Mouse (Mus musculus) layer of hippocampus, postnatal 10 days (tissue): ENCODE results near the gene Myh9. TPM values are rescaled to one million over a fixed set of nuclear protein-coding genes. Genes with fewer than 3 reads are reported as not detected.

ENCODE experiments used
- DNase-seq, 2 experiments: peaks; one replicate each; pipeline ENCODE4 v3.0.0; 2021; ENCODE audit warnings: low spot score in 2 of 2
- total RNA-seq, 2 experiments: library from RNA; stranded (reverse); gene quantifications; 2 replicates each; pipeline ENCODE4 v1.2.3; 2021

Myh9 gene
- total RNA-seq, 2 experiments from 2014 or later: 65.2 to 75.2 TPM

DNA sequence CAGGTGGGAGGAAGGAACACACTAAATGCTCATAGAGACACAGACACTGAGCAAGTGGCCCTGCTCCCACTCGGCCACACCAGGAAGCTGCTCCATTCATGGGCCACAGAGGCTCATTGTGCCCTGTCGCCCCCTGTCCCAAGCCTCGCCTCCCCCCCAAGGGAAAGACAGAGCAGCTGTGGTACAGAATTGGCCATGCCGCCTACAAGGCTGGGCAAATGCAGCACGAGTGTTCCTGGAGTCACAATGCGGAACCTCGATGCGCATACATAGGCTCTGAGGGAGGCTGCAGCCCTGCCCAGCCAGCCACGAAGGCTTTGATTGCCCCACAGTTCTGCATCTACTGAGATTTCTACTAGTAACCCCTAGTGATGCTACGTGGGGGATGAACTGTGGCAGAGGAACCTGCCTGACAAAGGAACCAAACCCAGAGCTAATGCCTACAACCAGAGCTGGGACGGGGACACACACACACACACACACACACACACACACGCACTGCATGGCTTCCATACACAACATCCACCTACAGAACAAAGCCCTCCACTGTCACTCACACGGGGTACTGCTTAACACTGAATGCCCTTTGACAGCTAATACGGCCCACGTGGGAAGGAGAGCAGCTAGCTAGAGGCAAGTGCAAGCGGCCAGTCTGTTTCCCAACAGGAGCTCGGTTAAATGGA is 31.4 kb downstream of the Myh9 start:
- DNase-seq: no peak

DNA sequence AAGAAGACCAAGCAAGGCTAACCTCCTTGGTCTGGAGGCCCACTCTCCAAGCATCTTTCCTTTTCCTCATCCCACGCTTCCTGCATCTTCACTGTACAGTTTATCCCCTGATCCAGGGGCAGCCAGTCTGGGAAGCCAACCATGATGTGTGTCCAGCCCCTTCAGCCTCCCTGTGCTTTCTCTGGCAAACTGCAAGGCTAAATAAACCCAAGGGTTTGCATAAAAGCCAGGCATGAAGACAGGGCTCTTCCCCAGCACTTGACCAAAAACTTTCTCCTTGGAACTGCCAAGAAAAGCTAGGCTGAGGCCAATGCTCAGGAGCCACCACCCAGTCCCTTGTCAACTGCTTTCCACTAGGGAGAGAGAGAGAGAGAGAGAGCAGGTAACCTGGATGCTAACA is 32.5 kb downstream of the Myh9 start:
- no peak for DNase-seq

DNA sequence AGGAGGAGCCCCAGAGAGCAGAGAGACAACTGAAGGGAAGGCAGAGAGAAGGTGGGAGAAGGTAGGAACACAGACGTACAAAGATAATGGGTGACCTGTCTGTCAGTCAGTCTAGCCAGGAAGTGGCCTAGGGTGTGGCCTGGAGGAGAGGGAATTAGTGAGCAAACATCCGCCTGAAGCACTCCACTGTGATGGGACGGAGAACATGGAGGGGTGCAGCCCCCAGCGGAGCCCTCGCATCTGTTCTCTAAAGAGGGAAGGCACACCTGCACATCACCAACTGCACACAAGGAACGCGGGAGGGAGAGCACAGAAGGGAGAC is 34.8 kb downstream of the Myh9 start:
- DNase-seq: no peak

DNA sequence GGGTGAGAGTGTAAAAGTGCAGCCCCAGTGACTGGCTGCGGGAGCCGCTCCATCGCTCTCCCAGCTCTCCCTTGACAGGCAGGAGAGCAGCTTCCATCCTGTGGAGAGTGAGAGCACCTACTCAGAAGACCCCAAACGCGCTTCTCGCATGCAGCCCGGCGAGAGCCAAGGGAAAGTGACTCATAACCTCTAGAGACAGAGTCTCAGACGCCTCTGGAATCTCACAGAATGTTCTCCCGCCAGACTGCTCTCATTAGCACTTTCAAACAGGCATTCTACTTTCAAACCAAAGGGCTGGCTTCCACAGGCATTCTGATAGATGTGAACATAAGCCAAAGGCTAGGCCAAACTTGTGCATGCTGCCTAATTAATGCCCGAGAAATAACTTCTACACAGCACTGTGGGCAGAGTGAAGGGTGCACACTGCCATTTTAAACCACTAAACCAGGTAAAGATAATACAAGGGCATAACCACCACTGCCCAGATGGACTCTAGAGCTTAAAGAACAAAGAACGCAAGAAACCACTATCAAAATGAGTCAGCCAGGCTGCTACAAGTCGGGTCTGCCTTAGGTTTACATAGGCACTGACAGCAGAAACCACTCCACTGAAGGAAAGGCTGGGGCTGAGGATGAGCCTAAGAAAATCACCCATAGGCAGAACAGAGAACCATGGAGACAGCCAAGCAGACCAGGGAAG is 35.3 kb downstream of the Myh9 start:
- DNase-seq: no peak

DNA sequence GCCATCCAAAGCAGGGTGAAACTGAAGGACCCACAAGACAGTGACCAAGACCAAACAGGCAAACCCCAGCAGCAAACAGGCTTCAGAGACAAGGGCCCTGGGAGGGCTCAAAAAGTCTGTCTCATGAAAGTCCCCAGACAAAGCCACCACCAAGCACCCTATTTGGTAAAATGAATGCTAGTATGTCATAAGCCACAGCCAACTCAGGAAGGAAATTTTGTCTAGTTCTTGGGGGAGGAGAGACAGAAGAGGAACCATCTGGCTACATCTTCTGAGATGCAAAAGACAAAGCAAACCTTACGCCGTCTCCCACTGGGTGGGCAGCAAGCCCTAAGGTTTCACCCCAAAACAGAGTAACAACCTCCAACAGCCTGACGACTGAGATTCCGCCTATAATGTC is 36.3 kb downstream of the Myh9 start:
- DNase-seq: no peak

DNA sequence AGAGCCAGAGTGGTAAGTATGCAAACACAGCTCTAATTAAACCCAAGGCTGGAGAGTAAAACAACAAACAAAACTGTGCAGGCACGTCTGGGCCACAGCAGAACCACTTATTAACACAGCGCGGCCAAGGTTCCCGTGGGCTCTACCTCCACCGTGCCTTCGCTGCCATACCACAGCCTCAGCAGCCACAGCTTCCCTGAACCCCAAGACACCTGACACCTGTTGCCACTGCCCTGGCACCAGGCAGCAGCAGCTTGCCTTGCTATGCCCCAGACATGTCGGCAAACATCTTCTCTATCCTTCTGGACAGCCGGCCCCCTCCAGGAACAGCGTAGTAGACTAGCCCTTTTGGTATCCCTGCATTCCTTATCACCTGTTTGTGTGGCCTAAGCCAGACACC is 37.0 kb downstream of the Myh9 start:
- no peak for DNase-seq

DNA sequence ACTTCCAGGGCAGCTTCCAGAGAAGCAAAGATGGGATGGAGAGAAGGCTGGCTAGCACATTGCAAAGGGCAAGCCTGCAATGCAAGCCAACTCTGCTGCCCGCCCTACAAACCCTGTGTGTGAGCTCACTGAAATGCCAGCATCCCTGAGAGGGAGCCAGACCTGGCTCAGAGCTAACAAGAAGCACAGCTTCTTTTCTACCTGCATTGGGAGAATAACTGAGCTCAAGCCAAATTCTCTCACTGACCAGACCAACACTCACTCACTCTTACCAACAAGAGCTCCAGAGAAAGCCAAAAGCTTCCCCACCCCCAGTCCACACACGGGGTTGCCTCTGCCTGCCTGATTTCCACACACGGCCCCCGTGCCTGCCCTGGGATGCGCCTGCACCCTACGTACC is 37.5 kb downstream of the Myh9 start:
- DNase-seq: no peak

DNA sequence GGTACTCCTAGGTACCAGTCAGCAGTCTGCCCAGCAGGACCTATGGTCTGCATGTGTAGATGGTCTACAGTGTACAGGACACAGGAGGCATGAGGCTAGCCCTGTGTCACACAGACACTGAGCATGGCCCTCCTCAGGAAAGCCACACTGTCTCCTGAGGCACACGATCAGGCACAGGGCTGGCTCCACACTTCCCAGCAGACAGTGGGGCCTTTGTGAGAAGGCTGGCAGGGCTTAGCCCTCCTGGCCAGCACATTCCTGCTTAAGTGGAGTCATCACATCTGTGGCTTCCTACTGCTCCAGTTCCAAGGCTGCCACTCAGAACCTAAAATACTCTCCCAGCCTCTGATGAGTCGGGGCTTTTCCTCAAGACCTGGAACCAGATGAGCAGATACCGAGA is 38.2 kb downstream of the Myh9 start:
- no peak for DNase-seq

DNA sequence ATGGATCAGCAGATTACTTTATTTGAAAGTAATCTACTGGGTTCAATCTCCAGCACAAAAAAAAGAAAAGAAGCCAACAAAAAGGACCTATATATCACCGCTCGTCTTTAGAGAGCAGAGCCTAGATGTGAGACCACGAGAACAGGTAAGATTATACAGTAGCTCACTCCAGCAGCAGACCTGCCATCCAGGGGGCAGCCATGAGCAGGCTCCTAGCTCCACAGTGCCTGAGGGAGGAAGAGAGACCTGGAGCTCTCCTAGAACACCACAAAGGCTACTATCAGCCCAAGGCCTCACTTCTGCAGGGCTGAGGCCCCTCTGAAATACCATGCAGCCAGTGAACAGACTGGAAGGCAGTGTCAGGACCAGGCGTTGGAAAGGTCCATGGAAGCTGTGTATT is 39.0 kb downstream of the Myh9 start:
- DNase-seq: no peak

DNA sequence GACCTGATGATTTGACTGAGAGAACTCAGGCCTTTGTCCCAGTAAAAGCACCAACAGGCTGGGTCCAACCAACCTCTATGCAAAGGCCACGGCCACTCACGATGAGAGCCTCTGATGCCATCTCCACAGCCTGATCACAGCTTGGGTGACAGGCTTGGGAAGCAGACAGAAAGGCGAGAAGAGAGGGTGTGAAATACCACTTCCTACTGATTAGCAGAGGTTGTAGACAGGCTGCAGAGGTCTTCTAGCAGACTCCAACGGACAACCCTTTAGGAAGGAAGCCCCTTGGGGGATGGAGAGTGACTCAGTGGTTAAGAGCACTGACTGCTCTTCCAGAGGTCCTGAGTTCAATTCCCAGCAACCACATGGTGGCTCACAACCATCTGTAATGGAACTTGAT is 40.8 kb downstream of the Myh9 start:
- no peak for DNase-seq

DNA sequence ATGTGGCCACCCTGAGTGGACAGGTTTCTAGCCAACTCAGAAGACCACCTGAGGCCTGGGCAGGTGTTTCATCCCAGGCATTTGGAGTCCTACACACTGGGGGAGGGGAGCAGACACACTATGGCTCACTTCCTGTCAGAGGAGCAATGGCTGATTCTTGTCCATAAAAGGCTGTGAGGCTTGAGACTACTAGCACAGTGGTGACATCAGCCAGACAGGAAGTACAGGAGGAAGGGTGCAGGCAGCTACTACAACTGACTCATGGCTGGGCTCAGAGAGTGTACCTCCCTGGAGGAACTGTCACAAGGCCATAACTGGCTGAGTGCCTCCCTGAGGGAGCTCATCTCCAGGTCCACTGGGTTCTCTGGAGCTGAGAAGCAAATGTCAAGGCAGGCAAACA is 41.5 kb downstream of the Myh9 start:
- DNase-seq: no peak

DNA sequence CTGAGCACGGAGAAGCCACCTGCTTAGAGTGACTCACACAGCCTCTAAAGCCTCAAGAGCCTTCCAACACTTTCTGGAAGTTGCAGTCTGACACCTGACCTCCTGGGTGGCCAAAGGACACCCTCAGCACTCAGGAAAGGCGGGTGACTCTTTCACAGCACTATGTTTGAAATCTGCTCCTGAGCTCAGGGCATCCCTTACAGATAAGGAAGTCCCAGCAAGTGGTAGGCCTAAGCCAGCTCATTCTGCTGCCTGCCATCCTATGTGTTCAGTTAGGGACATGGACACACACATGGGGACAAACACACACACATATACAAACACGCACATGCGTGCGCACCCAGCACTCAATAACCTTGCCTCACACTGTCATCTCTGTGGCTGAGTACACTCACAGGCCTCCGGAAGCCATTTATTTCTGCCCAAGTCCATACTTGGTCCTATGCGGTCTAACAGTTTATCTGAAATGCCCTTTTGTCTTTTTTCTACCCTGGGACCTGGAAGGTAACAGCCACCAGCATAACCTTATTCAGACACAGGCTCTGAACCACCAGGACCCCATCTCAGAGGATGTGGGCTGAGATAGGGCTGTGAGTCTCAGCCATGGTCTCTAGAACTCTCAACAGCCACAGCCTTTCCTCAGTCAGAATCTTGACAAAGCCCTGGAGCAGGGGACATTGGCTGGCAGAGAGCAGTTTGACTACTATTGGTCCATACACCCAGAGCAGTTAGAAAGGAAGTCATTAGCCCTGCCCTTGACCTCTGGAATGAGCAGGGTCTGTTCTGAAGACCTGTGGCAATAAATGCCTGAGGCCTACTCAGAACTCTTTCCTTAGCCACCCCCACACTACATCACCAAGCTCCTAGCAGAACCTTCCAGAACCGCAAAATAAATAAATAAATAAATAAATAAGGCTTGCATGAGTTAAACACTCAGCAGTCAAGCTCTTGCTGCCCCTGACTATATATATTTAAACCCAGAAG is 42.2 kb downstream of the Myh9 start:
- no peak for DNase-seq

DNA sequence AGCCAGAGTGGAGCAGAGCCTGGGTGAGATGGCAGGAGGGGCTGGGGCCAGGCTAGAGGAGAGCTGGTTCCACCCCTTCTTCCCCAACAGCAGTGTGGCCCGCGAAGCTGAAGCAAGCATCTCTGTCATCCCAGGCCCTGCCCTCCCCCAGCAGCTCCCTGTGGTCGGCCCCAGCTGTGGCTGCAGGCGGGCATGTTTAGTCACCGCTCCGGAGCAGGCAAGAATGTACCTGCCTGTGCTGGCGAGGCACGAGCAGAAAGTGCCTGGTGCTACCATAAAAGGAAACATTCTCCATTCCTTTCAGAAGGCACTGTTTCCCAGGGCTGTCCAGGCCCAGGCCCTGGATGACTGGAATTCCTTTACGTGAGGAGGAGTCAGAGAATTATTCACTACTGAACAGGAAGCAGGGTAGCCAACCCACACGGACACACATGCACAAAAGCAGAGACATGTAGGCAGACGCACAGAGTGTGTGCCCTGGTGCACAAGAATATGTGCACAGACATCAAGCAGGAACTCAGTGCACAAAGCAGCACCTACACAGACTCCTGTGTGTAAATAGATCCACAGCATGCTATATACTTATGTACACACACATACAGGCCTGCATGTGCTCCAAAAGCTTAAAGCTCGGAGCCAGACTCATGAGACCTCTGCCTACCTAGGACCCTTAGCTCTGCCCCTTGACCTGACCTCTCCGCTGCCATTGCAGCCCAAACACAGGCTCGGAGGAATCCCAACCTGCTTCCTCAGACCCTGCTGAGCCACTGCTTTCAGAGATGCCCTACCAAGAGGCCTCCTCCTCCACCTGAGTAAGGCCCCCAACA is 43.1 kb downstream of the Myh9 start:
- DNase-seq: no peak

DNA sequence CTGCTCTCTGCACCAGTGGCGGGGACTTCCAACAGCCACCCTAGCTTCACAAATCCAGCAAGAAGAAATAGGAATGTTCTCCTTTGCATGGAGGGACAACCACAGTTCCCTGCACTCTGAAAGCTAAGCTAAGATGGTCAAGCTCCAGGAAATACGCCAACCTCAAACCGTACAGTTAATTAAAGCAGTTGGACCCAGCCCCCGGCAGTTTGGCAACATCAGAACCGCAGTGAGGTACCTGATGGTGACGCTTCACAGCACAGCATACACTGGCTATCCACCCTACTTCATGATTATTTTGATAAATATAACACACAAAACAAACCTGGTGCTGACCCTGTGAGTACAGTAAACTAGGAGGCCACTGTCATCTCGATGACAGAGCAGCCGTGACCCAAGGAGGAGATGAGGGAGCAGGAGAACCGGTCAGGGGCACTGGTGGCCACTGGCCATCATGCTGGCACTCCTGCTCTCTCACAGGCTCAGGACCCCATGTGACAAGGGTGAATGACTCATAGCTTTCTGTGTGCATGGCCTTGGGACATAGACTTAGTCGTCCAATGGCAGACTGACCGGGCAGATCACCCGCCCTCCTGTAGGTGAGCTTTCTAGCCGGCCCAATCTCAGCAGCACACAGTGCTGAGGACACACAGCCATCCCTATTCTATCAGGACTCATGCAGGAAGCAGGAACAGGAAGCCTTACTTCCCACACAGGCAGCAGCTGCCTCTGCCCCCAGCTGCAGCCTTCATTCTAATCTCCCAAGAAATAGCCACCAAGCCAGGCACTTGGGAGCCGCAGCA is 44.2 kb downstream of the Myh9 start:
- no peak for DNase-seq

DNA sequence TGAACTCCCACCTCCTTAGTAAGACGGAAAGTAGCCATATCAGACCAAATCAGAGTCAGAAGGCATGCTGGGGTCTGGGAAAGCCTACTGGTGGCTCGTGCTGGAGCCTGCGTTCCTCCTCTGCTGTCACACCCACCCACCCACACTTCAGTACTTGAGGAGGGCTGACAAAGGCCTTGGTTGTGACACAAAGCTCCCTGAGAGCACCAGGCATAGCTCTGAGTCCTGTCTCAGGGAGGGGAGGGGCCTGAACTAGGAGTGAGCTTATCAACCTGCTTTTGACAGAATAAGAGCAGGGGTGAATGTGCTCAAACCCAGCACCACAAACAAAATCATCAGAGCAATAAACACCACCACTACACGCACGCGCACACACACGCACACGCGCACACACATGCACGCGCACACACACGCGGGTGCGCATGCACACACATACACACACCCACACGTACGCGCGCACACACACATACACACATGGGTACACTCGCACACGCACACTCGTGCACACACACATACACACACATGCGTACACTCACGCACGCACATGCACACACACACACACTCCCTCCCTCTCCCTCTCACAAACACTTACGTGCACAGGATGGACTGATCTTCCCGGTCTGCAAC is 45.5 kb downstream of the Myh9 start:
- no peak for DNase-seq

DNA sequence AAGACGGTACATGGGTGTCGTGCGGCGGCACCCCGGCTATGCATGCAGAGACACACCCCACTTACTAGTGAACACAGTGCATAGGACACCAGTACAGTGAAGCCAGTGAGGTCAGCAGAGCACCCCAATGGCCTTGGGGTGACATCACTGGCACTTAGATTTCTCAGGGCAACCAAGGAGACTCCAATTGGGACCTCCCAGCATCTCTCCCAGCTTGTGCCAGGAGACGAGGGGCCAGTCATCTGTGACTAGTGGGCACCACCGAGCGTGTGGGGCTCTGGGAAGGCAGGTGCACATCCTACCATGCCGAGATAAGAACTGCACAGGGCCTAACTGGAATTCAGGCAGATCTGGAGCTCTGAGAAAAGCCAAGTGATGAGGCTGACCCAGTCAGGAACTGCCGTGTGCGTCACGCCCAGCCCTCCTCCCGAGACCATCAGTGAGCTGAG is 47.0 kb downstream of the Myh9 start:
- no peak for DNase-seq

DNA sequence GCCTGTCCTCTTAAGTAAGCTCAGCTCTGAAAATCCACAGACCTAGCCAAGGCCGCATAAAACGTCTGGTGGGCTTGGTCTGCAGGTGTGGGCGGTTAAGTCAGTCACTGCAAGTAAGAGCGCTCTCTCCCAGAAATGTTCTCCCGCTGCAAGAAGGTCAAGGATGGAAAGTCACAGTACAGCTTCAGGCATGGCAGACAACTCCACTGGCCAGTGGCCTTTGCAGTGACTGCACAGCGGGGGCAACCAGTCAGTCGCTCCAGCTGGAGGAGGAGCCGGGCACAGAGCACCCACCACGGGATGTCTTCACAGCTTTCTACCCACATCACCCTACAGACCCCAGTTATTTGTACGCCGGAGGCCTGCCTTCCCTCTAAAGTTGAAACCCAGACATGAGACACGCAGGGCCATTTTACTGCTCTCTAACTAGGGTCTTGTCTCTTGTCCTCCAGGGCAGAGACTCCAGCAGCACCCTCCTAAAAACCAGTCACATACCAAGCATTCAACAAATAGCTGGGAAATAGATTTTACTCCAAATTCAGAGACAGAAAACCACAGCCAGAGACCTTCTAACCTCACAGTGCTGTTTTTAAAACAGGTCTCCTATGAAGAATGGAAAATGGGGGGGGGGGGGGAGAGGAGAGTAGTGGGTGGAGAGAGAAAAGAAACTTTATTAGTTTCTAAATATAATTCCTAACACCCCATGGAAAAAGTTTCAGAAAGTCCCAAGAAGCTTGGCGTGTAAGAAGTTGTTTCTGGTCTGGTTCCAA is 47.7 kb downstream of the Myh9 start:
- DNase-seq: no peak

DNA sequence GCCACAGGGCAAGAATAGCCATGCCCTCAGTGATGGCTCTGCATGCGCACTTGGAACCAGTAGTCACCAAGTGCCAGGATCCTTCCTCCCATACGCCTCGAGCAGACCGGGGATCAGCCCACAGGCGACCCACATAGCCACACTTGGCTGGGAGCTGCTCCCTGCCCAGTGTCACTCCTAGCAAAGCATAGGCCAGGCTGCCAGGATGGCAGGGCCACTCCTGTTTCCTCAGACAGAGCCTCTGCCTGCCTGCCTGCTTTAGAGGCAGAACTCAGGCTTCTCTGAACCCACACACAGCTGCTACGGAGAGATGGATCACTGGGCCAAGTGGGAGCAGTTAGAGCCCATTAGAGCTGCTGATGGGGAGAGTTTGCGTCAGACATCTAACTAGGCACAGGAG is 48.4 kb downstream of the Myh9 start:
- peak in 1 of 2 experiments; percentile 41 for DNase-seq

DNA sequence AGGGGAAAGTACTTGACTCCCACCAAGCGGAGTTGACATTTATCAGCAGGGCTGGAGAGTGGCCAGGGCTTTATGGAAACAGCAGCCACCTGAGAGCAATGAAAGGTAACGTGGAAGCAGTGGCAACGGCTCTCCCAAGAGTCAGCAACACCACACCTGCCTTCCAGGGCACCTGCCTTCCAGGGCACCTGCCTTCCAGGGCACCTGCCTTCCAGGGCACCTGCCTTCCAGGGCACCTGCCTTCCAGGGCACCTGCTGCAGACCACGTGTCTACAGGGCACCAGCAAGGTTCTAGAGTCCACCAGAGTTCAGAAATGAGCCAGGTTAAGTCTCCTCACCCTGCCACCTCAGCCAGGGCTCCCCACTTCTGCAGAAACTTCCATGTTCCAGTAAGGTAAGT is 48.9 kb downstream of the Myh9 start:
- no peak for DNase-seq
